Mouse (Mus musculus) CH12.LX (cell line): ENCODE measurements around the gene 1110032A03Rik. TPM values are rescaled to one million over a fixed set of nuclear protein-coding genes. Genes with fewer than 3 reads are reported as not detected.

Source experiments
- DNase-seq: peaks from one replicate; pipeline ENCODE4 v3.0.0-alpha.2; 2013; ENCODE audit errors: extremely low read depth
- H3K27ac ChIP-seq: 2 replicates; pipeline ENCODE4 v1.5.1; 2012; ENCODE audit warnings: low read depth, mild to moderate bottlenecking, control low read depth, moderate library complexity; ENCODE audit not compliant: insufficient read depth
- H3K27me3 ChIP-seq: replicated peaks from 2 replicates; pipeline ENCODE3; 2012; ENCODE audit warnings: inconsistent platforms
- H3K36me3 ChIP-seq, 2 experiments: replicated peaks in 1 of 2; 2 replicates each; pipeline versions ENCODE3 to v1.6.1; 2012; ENCODE audit warnings: inconsistent platforms in 1 of 2, low read length in 1 of 2, mild to moderate bottlenecking in 1 of 2, mixed read lengths in 1 of 2, moderate library complexity in 1 of 2; ENCODE audit not compliant: control insufficient read depth in 1 of 2, insufficient read depth in 1 of 2
- H3K4me1 ChIP-seq, 2 experiments: 2 replicates each; pipeline ENCODE4 v1.6.1; 2012; ENCODE audit warnings: inconsistent platforms in 1 of 2, moderate library complexity in 1 of 2; ENCODE audit not compliant: insufficient read depth in 2 of 2, control insufficient read depth in 1 of 2
- H3K4me2 ChIP-seq: 2 replicates; pipeline ENCODE4 v1.6.1; 2012; ENCODE audit warnings: low read depth, mild to moderate bottlenecking, control low read depth; ENCODE audit not compliant: poor library complexity, insufficient read depth, severe bottlenecking
- H3K4me3 ChIP-seq, 3 experiments: fragments of 150-350 bp in 1 of 3; sonication (generic) in 1 of 3; replicated peaks in 1 of 3; 2 replicates each; pipeline versions ENCODE3 to v1.5.1; 2011 to 2012; ENCODE audit warnings: low read depth in 2 of 3, low read length in 2 of 3, mild to moderate bottlenecking in 2 of 3, moderate library complexity in 2 of 3, control low read depth in 1 of 3, improper control_type of control experiment in 1 of 3, inconsistent platforms in 1 of 3, mixed read lengths in 1 of 3; ENCODE audit not compliant: poor library complexity in 1 of 3
- H3K79me2 ChIP-seq: replicated peaks from 2 replicates; pipeline ENCODE4 v1.6.1; 2012; ENCODE audit warnings: mild to moderate bottlenecking, moderate library complexity; ENCODE audit not compliant: control insufficient read depth, poor library complexity, insufficient read depth, severe bottlenecking; ENCODE audit errors: extremely low read depth
- H3K9ac ChIP-seq: 2 replicates; pipeline ENCODE4 v1.6.1; 2012; ENCODE audit warnings: low read depth, mild to moderate bottlenecking, control low read depth, moderate library complexity; ENCODE audit not compliant: insufficient read depth
- H3K9me3 ChIP-seq: replicated peaks from 2 replicates; pipeline ENCODE3; 2012; ENCODE audit warnings: low read length, inconsistent platforms, mixed read lengths
- CTCF ChIP-seq, 2 experiments: IDR thresholded peaks in 1 of 2; conservative IDR thresholded peaks in 1 of 2; 2 replicates each; pipeline ENCODE4 v1.5.1; 2011 to 2012; ENCODE audit warnings: low read depth in 2 of 2, low read length in 2 of 2, improper control_type of control experiment in 1 of 2, inconsistent platforms in 1 of 2, mild to moderate bottlenecking in 1 of 2, moderate library complexity in 1 of 2
- EP300 ChIP-seq: IDR thresholded peaks from 2 replicates; pipeline ENCODE4 v1.6.1; 2011; ENCODE audit warnings: low read length, improper control_type of control experiment
- HCFC1 ChIP-seq: IDR thresholded peaks from 2 replicates; pipeline ENCODE4 v1.6.1; 2012; ENCODE audit warnings: low read depth, mild to moderate bottlenecking, inconsistent platforms, low read length, improper control_type of control experiment
- IRF4 ChIP-seq: IDR thresholded peaks from 2 replicates; pipeline ENCODE4 v1.6.1; 2014; ENCODE audit warnings: low read depth, mild to moderate bottlenecking, inconsistent platforms, low read length, improper control_type of control experiment
- JUND ChIP-seq: conservative IDR thresholded peaks from 2 replicates; pipeline ENCODE4 v1.6.1; 2011; ENCODE audit warnings: low read depth, low read length, improper control_type of control experiment
- MAFK ChIP-seq: IDR thresholded peaks from 2 replicates; pipeline ENCODE4 v1.6.1; 2011; ENCODE audit warnings: low read length, improper control_type of control experiment; ENCODE audit not compliant: insufficient replicate concordance
- MAX ChIP-seq: IDR thresholded peaks from 2 replicates; pipeline ENCODE4 v1.6.1; 2011; ENCODE audit warnings: low read length, improper control_type of control experiment
- MAZ ChIP-seq: IDR thresholded peaks from 2 replicates; pipeline ENCODE4 v1.6.1; 2012; ENCODE audit warnings: low read depth, mild to moderate bottlenecking, inconsistent platforms, low read length, improper control_type of control experiment, moderate library complexity
- MEF2A ChIP-seq: IDR thresholded peaks from 2 replicates; pipeline ENCODE4 v1.6.1; 2014; ENCODE audit warnings: low read depth, mild to moderate bottlenecking, inconsistent platforms, low read length, improper control_type of control experiment, borderline replicate concordance
- MXI1 ChIP-seq: IDR thresholded peaks from 2 replicates; pipeline ENCODE4 v1.6.1; 2011; ENCODE audit warnings: mild to moderate bottlenecking, low read depth, low read length, improper control_type of control experiment
- NELFE ChIP-seq: IDR thresholded peaks from 2 replicates; pipeline ENCODE4 v1.6.1; 2011; ENCODE audit warnings: low read depth, low read length, improper control_type of control experiment
- SMC3 ChIP-seq: IDR thresholded peaks from 2 replicates; pipeline ENCODE4 v1.6.1; 2011; ENCODE audit warnings: low read depth, low read length, improper control_type of control experiment
- UBTF ChIP-seq: IDR thresholded peaks from 2 replicates; pipeline ENCODE4 v1.6.1; 2012; ENCODE audit warnings: low read depth, mild to moderate bottlenecking, inconsistent platforms, low read length, improper control_type of control experiment, moderate library complexity
- ZKSCAN1 ChIP-seq: IDR thresholded peaks from 2 replicates; pipeline ENCODE4 v1.6.1; 2012; ENCODE audit warnings: low read depth, inconsistent platforms, low read length, improper control_type of control experiment, borderline replicate concordance
- dilution Hi-C: fragments of 300-500 bp; cut with MboI; formaldehyde crosslinking; loops from 2 replicates; pipeline ENCODE4 v1.14.3; 2020; ENCODE audit warnings: low sequenced_read_pairs; ENCODE audit not compliant: extremely low pct_unique_long_range_greater_than_20kb, extremely low pct_ligation_motif_present
- in situ Hi-C: fragments of 300-500 bp; cut with MboI; formaldehyde crosslinking; loops from 3 replicates; pipeline ENCODE4 v1.14.3; 2019; ENCODE audit warnings: low sequenced_read_pairs, low pct_ligation_motif_present, low pct_unique_long_range_greater_than_20kb, mixed read lengths
- polyA plus RNA-seq: library from polyadenylated mRNA; unstranded; fragments of >175 nt; gene quantifications from 2 replicates; pipeline ENCODE4 v1.2.1, GENCODE M21; 2012; ENCODE audit warnings: low read depth; ENCODE audit not compliant: insufficient read length
- total RNA-seq, 2 experiments: library from RNA; depleted of rRNA; stranded (reverse); fragments of 300-350 nt in 1 of 2; fragments of >200 nt in 1 of 2; gene quantifications; 2 replicates each; pipeline ENCODE4 v1.2.3; 2012 to 2014

1110032A03Rik gene
- total and polyA plus RNA-seq, 3 experiments: 7.7 to 11.3 (median 9.0) TPM

DNA sequence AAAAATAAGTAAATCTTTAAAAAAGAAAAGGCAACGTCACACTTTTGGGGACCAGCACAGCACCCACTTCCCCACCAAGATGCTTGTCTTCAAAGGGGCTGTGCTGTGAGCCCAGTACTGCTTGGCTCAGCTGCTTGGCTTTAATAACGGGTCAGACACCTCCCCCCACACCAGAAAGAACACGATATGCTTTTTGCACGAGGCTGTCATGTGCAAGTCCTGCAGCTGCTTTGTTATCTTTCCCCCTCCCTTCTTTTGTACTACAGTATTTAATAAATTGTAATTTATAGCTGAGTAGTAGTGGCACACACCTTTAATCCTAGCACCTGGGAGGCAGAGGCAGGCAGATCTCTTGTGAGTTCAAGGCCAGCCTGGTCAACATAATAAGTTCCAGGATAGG, 56.4 kb downstream of the 1110032A03Rik start:
- H3K27ac ChIP-seq: no peak overlapping the region
- H3K4me1 ChIP-seq: peaks cover 6 to 7% of the 10 kb centered on the region in 2 experiments
- in situ Hi-C loops (no loop called here), dilution Hi-C loops (no loop called here)
- H3K36me3 ChIP-seq: no peaks in the 10 kb centered on the region
- H3K27me3 ChIP-seq: peaks cover 5% of the 10 kb centered on the region
- H3K4me3 ChIP-seq: no peak overlapping the region
- DNase-seq: no peak
- H3K4me2 ChIP-seq: no peak overlapping the region
- H3K9ac ChIP-seq: no peak overlapping the region
- no peaks in the 10 kb centered on the region for H3K79me2 ChIP-seq
- no peaks in the 10 kb centered on the region for H3K9me3 ChIP-seq
- no peak for TF ChIP-seq CTCF (conservative IDR thresholded peaks at IDR 0.05 in 1 of 2, IDR thresholded peaks at IDR 0.05 in 1 of 2; ENCODE audit: low read depth in 2 of 2, low read length in 2 of 2)
- TF ChIP-seq IRF4: no peak
- no peak for TF ChIP-seq HCFC1
- TF ChIP-seq MAZ: no peak
- no peak for TF ChIP-seq ZKSCAN1
- no peak for TF ChIP-seq EP300

DNA sequence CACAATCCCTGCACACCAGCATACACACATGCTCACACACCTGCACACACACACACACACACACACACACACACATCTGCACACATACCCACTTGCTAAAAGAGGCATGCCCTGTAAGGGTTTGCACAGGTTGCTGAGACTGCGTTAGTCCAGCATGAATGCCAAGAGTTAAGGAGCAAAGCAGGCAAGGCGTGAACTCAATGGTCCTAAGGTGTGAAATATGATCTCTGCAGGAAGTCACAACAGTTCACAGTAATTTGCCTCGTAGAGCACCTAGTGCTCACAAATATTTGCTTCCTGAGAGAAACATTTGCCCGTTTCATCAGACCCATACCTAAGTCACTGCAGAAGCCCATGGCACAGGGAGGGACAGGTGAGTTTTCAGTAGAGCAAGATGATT, 61.1 kb downstream of the 1110032A03Rik start:
- no peak overlapping the region for H3K9ac ChIP-seq
- peaks cover 6 to 7% of the 10 kb centered on the region in 2 experiments for H3K4me1 ChIP-seq
- no peak overlapping the region for H3K27ac ChIP-seq
- dilution Hi-C loops (no loop called here), in situ Hi-C loops (no loop called here)
- H3K9me3 ChIP-seq: no peaks in the 10 kb centered on the region
- DNase-seq: no peak
- H3K4me3 ChIP-seq: no peak overlapping the region
- H3K36me3 ChIP-seq: no peaks in the 10 kb centered on the region
- no peak overlapping the region for H3K4me2 ChIP-seq
- no peaks in the 10 kb centered on the region for H3K79me2 ChIP-seq
- TF ChIP-seq NELFE (no peak), MXI1 (no peak), MAFK (no peak), SMC3 (no peak), MAX (no peak), EP300 (no peak), JUND (no peak), UBTF (no peak), MEF2A (no peak)
- H3K27me3 ChIP-seq: peaks cover 7% of the 10 kb centered on the region

Other genes with a start within 250 kb of the 1110032A03Rik start
- 35.3 and 37.9 TPM in 2 replicates for gene Pts, start 246.8 kb downstream of the 1110032A03Rik start, total RNA-seq (2012; rRNA removed)
- 89.4 and 91.8 TPM in 2 replicates for gene Pts, start 246.8 kb downstream of the 1110032A03Rik start, total RNA-seq (2014; rRNA removed)
- 35.4 and 37.7 TPM in 2 replicates for gene Pts, start 246.8 kb downstream of the 1110032A03Rik start, polyA plus RNA-seq
- gene Il18, start 220.7 kb downstream of the 1110032A03Rik start, total RNA-seq (2012; rRNA removed): 0.59 and 0.63 TPM in 2 replicates
- gene Il18, start 220.7 kb downstream of the 1110032A03Rik start, total RNA-seq (2014; rRNA removed): 0.70 and 0.98 TPM in 2 replicates
- 0.56 TPM in 1 of 2 replicates, not detected in the other for gene Il18, start 220.7 kb downstream of the 1110032A03Rik start, polyA plus RNA-seq
- gene Bco2, start 220.3 kb downstream of the 1110032A03Rik start, total RNA-seq (2012; rRNA removed): 1.2 and 1.3 TPM in 2 replicates
- gene Bco2, start 220.3 kb downstream of the 1110032A03Rik start, total RNA-seq (2014; rRNA removed): 0.68 and 0.73 TPM in 2 replicates
- 0.53 and 0.93 TPM in 2 replicates for gene Bco2, start 220.3 kb downstream of the 1110032A03Rik start, polyA plus RNA-seq
- not detected in 2 replicates for gene Tex12, start 214.2 kb downstream of the 1110032A03Rik start, total RNA-seq (2012; rRNA removed)
- not detected in 2 replicates for gene Tex12, start 214.2 kb downstream of the 1110032A03Rik start, total RNA-seq (2014; rRNA removed)
- gene Tex12, start 214.2 kb downstream of the 1110032A03Rik start, polyA plus RNA-seq: not detected in 2 replicates
- 215 and 261 TPM in 2 replicates for gene Sdhd, start 171.7 kb downstream of the 1110032A03Rik start, total RNA-seq (2012; rRNA removed)
- 407 and 435 TPM in 2 replicates for gene Sdhd, start 171.7 kb downstream of the 1110032A03Rik start, total RNA-seq (2014; rRNA removed)
- gene Sdhd, start 171.7 kb downstream of the 1110032A03Rik start, polyA plus RNA-seq: 220 and 240 TPM in 2 replicates
- 160 and 183 TPM in 2 replicates for gene Timm8b, start 171.6 kb downstream of the 1110032A03Rik start, total RNA-seq (2012; rRNA removed)
- gene Timm8b, start 171.6 kb downstream of the 1110032A03Rik start, total RNA-seq (2014; rRNA removed): 244 and 249 TPM in 2 replicates
- gene Timm8b, start 171.6 kb downstream of the 1110032A03Rik start, polyA plus RNA-seq: 119 and 155 TPM in 2 replicates
- 1.8 and 2.4 TPM in 2 replicates for gene Pih1d2, start 158.2 kb downstream of the 1110032A03Rik start, total RNA-seq (2012; rRNA removed)
- 4.8 and 5.5 TPM in 2 replicates for gene Pih1d2, start 158.2 kb downstream of the 1110032A03Rik start, total RNA-seq (2014; rRNA removed)
- gene Pih1d2, start 158.2 kb downstream of the 1110032A03Rik start, polyA plus RNA-seq: 2.8 and 3.2 TPM in 2 replicates
- 9.6 and 10.0 TPM in 2 replicates for gene Nkapd1, start 158.1 kb downstream of the 1110032A03Rik start, total RNA-seq (2012; rRNA removed)
- 13.5 and 13.7 TPM in 2 replicates for gene Nkapd1, start 158.1 kb downstream of the 1110032A03Rik start, total RNA-seq (2014; rRNA removed)
- gene Nkapd1, start 158.1 kb downstream of the 1110032A03Rik start, polyA plus RNA-seq: 36.7 and 38.4 TPM in 2 replicates
- 45.2 and 49.6 TPM in 2 replicates for gene Dlat, start 115.7 kb downstream of the 1110032A03Rik start, total RNA-seq (2012; rRNA removed)
- 67.5 and 81.5 TPM in 2 replicates for gene Dlat, start 115.7 kb downstream of the 1110032A03Rik start, total RNA-seq (2014; rRNA removed)
- gene Dlat, start 115.7 kb downstream of the 1110032A03Rik start, polyA plus RNA-seq: 53.4 and 55.7 TPM in 2 replicates
- 0.04 and 0.13 TPM in 2 replicates for gene Dixdc1, start 36.0 kb downstream of the 1110032A03Rik start, total RNA-seq (2012; rRNA removed)
- gene Dixdc1, start 36.0 kb downstream of the 1110032A03Rik start, total RNA-seq (2014; rRNA removed): 0.15 and 0.23 TPM in 2 replicates
- 0.19 and 0.21 TPM in 2 replicates for gene Dixdc1, start 36.0 kb downstream of the 1110032A03Rik start, polyA plus RNA-seq
- not detected in 2 replicates for gene 2310030G06Rik, start 29.0 kb downstream of the 1110032A03Rik start, total RNA-seq (2012; rRNA removed)
- not detected in 2 replicates for gene 2310030G06Rik, start 29.0 kb downstream of the 1110032A03Rik start, total RNA-seq (2014; rRNA removed)
- not detected in 2 replicates for gene 2310030G06Rik, start 29.0 kb downstream of the 1110032A03Rik start, polyA plus RNA-seq
- gene Cryab, start 24.2 kb downstream of the 1110032A03Rik start, total RNA-seq (2012; rRNA removed): not detected in 2 replicates
- gene Cryab, start 24.2 kb downstream of the 1110032A03Rik start, total RNA-seq (2014; rRNA removed): not detected in 2 replicates
- gene Cryab, start 24.2 kb downstream of the 1110032A03Rik start, polyA plus RNA-seq: not detected in 2 replicates
- not detected in 2 replicates for gene Hspb2, start 23.2 kb downstream of the 1110032A03Rik start, total RNA-seq (2012; rRNA removed)
- not detected in 2 replicates for gene Hspb2, start 23.2 kb downstream of the 1110032A03Rik start, total RNA-seq (2014; rRNA removed)
- not detected in 2 replicates for gene Hspb2, start 23.2 kb downstream of the 1110032A03Rik start, polyA plus RNA-seq
- 5.5 and 5.6 TPM in 2 replicates for gene Fdxacb1, start 7.3 kb downstream of the 1110032A03Rik start, total RNA-seq (2012; rRNA removed)
- 9.5 and 10.6 TPM in 2 replicates for gene Fdxacb1, start 7.3 kb downstream of the 1110032A03Rik start, total RNA-seq (2014; rRNA removed)
- gene Fdxacb1, start 7.3 kb downstream of the 1110032A03Rik start, polyA plus RNA-seq: 7.5 and 8.5 TPM in 2 replicates
- gene Alg9, start 501 bp downstream of the 1110032A03Rik start, total RNA-seq (2012; rRNA removed): 24.4 and 25.7 TPM in 2 replicates
- 31.4 and 40.1 TPM in 2 replicates for gene Alg9, start 501 bp downstream of the 1110032A03Rik start, total RNA-seq (2014; rRNA removed)
- 31.1 and 39.6 TPM in 2 replicates for gene Alg9, start 501 bp downstream of the 1110032A03Rik start, polyA plus RNA-seq
- 42.1 and 54.9 TPM in 2 replicates for gene Ppp2r1b, start 69.8 kb upstream of the 1110032A03Rik start, total RNA-seq (2012; rRNA removed)
- 39.3 and 39.6 TPM in 2 replicates for gene Ppp2r1b, start 69.8 kb upstream of the 1110032A03Rik start, total RNA-seq (2014; rRNA removed)
- gene Ppp2r1b, start 69.8 kb upstream of the 1110032A03Rik start, polyA plus RNA-seq: 63.6 and 66.6 TPM in 2 replicates
- gene Sik2, start 233.6 kb upstream of the 1110032A03Rik start, total RNA-seq (2012; rRNA removed): 7.3 and 8.2 TPM in 2 replicates
- 1.9 and 2.0 TPM in 2 replicates for gene Sik2, start 233.6 kb upstream of the 1110032A03Rik start, total RNA-seq (2014; rRNA removed)
- gene Sik2, start 233.6 kb upstream of the 1110032A03Rik start, polyA plus RNA-seq: 4.4 and 6.0 TPM in 2 replicates